Mouse (Mus musculus): ENCODE data around the gene Map2.

DNA sequence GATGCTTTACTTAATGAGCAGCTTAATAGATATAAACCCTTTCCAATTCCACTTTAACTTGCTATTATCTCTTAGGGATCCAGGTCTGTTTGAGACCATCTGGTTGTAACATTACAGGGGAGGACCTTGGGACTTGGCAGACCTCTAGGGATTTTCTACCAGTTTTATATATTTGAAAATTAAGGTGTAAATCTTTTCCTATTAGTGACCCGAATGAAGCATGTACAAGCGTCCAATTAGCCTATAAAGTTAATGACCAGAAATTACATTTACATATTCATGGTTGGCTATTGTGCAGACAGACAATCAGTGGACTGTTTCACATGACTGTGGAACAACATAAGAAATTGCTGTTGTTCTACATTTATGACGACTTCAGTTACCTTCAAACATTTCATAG is 88.1 kb downstream of the Map2 start:
- no peak for TF ChIP-seq CTCF (IDR thresholded peaks at IDR 0.05; ENCODE audit: low read depth, low read length)
- TF ChIP-seq POLR2A (IDR thresholded peaks at IDR 0.05; ENCODE audit: borderline replicate concordance, low read depth, low read length): no peak

Measured in bone marrow macrophage, adult 2 months (primary cell).